Mouse (Mus musculus) olfactory bulb, adult 2 months (tissue): ENCODE data around the gene Ndufb11.

ENCODE experiments used
- CTCF ChIP-seq: fragments of 200-500 bp; IDR thresholded peaks from 2 replicates; pipeline ENCODE4 v1.5.1; 2012; ENCODE audit warnings: low read depth, mild to moderate bottlenecking, low read length, moderate library complexity; ENCODE audit not compliant: insufficient read depth
- POLR2A ChIP-seq: fragments of 200-500 bp; IDR thresholded peaks from 2 replicates; pipeline ENCODE4 v1.6.1; 2012; ENCODE audit warnings: mild to moderate bottlenecking, low read depth, low read length, moderate library complexity; ENCODE audit not compliant: insufficient read depth

- TF ChIP-seq POLR2A (no peak), CTCF (no peak)
Observed at GRCm38 (mm10) chrX:20657593-20657992, 40.2 kb upstream of the Ndufb11 start.
